Mouse (Mus musculus) T-helper 2 cell (primary cell): ENCODE measurements around the gene Fyb2.

Source experiments
- in situ Hi-C: fragments of 300-600 bp; cut with MboI, MseI; formaldehyde crosslinking; loops from one replicate; pipeline ENCODE4 v1.15.1; 2025; ENCODE audit warnings: high pct_unique_total_duplicates

Gene Fyb2

GRCm38 (mm10) chr4:104913291-104914129 is at the start of gene Fyb2:
Fyb2 (plus strand) TSS chr4:104913456.
- in situ Hi-C loops, result no loop called here

GRCm38 (mm10) chr4:104864397-104864796 is 48.9 kb upstream of the Fyb2 start:
- in situ Hi-C loops, result no loop called here

GRCm38 (mm10) chr4:104869581-104869980 is 43.7 kb upstream of the Fyb2 start:
- in situ Hi-C loops, result no loop called here

GRCm38 (mm10) chr4:104870196-104870595 is 43.1 kb upstream of the Fyb2 start:
- in situ Hi-C loops, result no loop called here

GRCm38 (mm10) chr4:104875832-104876231 is 37.4 kb upstream of the Fyb2 start:
- in situ Hi-C loops, result no loop called here

- in situ Hi-C loops, result no loop called here
Observed at GRCm38 (mm10) chr4:104876323-104876722, 36.9 kb upstream of the Fyb2 start, which contains the start of gene C8a. C8a (minus strand) TSS chr4:104876398.

- in situ Hi-C loops, result no loop called here
Observed at GRCm38 (mm10) chr4:104887486-104887885, 25.8 kb upstream of the Fyb2 start.

- in situ Hi-C loops, result no loop called here
Observed at GRCm38 (mm10) chr4:104888499-104889262, 24.6 kb upstream of the Fyb2 start.

GRCm38 (mm10) chr4:104891708-104892107 is 21.5 kb upstream of the Fyb2 start:
- in situ Hi-C loops, result no loop called here

GRCm38 (mm10) chr4:104893588-104893987 is 19.7 kb upstream of the Fyb2 start:
- in situ Hi-C loops, result no loop called here

- in situ Hi-C loops, result no loop called here
Observed at GRCm38 (mm10) chr4:104894004-104894734, 19.1 kb upstream of the Fyb2 start.

- in situ Hi-C loops, result no loop called here
Observed at GRCm38 (mm10) chr4:104902836-104903235, 10.4 kb upstream of the Fyb2 start.

GRCm38 (mm10) chr4:104905049-104905448 is 8.2 kb upstream of the Fyb2 start:
- in situ Hi-C loops, result no loop called here

- in situ Hi-C loops, result no loop called here
Observed at GRCm38 (mm10) chr4:104911685-104912084, 1.6 kb upstream of the Fyb2 start.

- in situ Hi-C loops, result no loop called here
Observed at GRCm38 (mm10) chr4:104914711-104915247, 1.5 kb downstream of the Fyb2 start.

GRCm38 (mm10) chr4:104918017-104918416 is 4.8 kb downstream of the Fyb2 start:
- in situ Hi-C loops, result no loop called here

GRCm38 (mm10) chr4:104925383-104925782 is 12.1 kb downstream of the Fyb2 start:
- in situ Hi-C loops, result no loop called here

- in situ Hi-C loops, result no loop called here
Observed at GRCm38 (mm10) chr4:104929165-104929564, 15.9 kb downstream of the Fyb2 start.

GRCm38 (mm10) chr4:104933620-104934019 is 20.4 kb downstream of the Fyb2 start:
- in situ Hi-C loops, result no loop called here

GRCm38 (mm10) chr4:104934997-104935396 is 21.7 kb downstream of the Fyb2 start:
- in situ Hi-C loops, result no loop called here

- in situ Hi-C loops, result no loop called here
Observed at GRCm38 (mm10) chr4:104935436-104935835, 22.2 kb downstream of the Fyb2 start.

GRCm38 (mm10) chr4:104936011-104936410 is 22.8 kb downstream of the Fyb2 start:
- in situ Hi-C loops, result no loop called here
